Mouse (Mus musculus) small intestine, adult 2 months (tissue): ENCODE data around the gene Echdc2. TPM values are rescaled to one million over a fixed set of nuclear protein-coding genes. Genes with fewer than 3 reads are reported as not detected.

Source experiments
- H3K27ac ChIP-seq: fragments of 200-500 bp; 2 replicates; pipeline ENCODE4 v1.5.1; 2012; ENCODE audit warnings: low read depth, low read length, control low read depth, inconsistent platforms; ENCODE audit not compliant: insufficient read depth
- H3K27me3 ChIP-seq: fragments of 200-500 bp; 2 replicates; pipeline ENCODE4 v1.6.1; 2012; ENCODE audit warnings: mild to moderate bottlenecking, moderate library complexity, low read length, inconsistent platforms; ENCODE audit not compliant: control insufficient read depth, insufficient read depth
- H3K36me3 ChIP-seq: fragments of 200-500 bp; 2 replicates; pipeline ENCODE4 v1.6.1; 2012; ENCODE audit warnings: mild to moderate bottlenecking, low read length, control low read depth, inconsistent platforms; ENCODE audit not compliant: control insufficient read depth, insufficient read depth
- H3K4me1 ChIP-seq: fragments of 200-500 bp; 2 replicates; pipeline ENCODE4 v1.6.1; 2012; ENCODE audit warnings: low read length, inconsistent platforms, mixed read lengths; ENCODE audit not compliant: control insufficient read depth, insufficient read depth, insufficient read length
- H3K4me3 ChIP-seq: fragments of 200-500 bp; 2 replicates; pipeline ENCODE4 v1.5.1; 2012; ENCODE audit warnings: low read depth, mild to moderate bottlenecking, control low read depth, inconsistent platforms, low read length, moderate library complexity
- CTCF ChIP-seq: fragments of 200-500 bp; IDR thresholded peaks from 2 replicates; pipeline ENCODE4 v1.5.1; 2012; ENCODE audit warnings: low read depth, mild to moderate bottlenecking, control low read depth, inconsistent platforms, low read length, moderate library complexity, mixed read lengths; ENCODE audit not compliant: insufficient replicate concordance, insufficient read length; ENCODE audit errors: extremely low read depth
- POLR2A ChIP-seq: fragments of 200-500 bp; IDR thresholded peaks from 2 replicates; pipeline ENCODE4 v1.6.1; 2012; ENCODE audit warnings: low read depth, mild to moderate bottlenecking, control low read depth, inconsistent platforms, low read length, moderate library complexity
- WGBS: fragments of 180-500 bp; shearing (Covaris S2); methylation state at CpG from one replicate; pipeline ENCODE4 v1.1.7; 2018; 5-methylcytosine and 5-hydroxymethylcytosine counted together
- polyA plus RNA-seq: library from polyadenylated mRNA; depleted of rRNA; stranded (reverse); fragments of >200 nt; gene quantifications from 2 replicates; pipeline ENCODE4 v1.2.3, GENCODE M21; 2012; rRNA removed

Echdc2 gene
- polyA plus RNA-seq: 31.2 and 33.5 TPM in 2 replicates

- peak within 1 kb of the TSS; percentile 78 for H3K4me3 ChIP-seq
- under 1% methylated on average over 43 of the region's 43 CpGs for WGBS
- TF ChIP-seq CTCF (no peak), POLR2A (no peak)
- no peak within 1 kb of the TSS for H3K27ac ChIP-seq
- no peaks in the 10 kb centered on the region; the same call in 1 of the 2 replicates for H3K27me3 ChIP-seq
- H3K36me3 ChIP-seq: no peaks in the 10 kb centered on the region; the same call in 1 of the 2 replicates
- no peaks in the 10 kb centered on the region; the same call in 1 of the 2 replicates for H3K4me1 ChIP-seq
These were observed at the start of gene Echdc2 for GRCm38 (mm10) chr4:108165152-108165895. Gene Echdc2, plus strand, starts transcription at chr4:108165437.

DNA sequence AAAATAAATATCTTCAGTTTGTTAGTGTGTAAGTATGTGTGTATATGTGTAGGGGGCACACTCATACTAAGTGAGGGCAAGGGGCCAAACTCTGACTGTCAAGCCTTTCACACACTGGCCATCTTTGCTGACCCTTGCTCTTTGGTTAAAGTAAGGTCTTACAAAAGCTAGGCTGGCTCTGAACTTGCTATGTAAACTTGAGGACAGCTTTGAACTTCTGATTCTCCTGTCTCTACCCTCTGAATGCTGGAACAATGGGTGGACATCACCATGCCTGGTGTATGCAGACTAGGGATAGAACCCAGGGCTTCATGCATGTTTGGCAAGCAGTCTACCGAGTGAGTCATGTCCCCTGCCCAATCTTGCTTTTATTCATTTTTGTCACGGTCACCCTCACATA lies 48.8 kb upstream of the Echdc2 start:
- TF ChIP-seq POLR2A: no peak
- no peak for TF ChIP-seq CTCF
- Histone ChIP-seq H3K36me3 (peaks cover 7% of the 10 kb centered on the region), H3K4me1 (0 out of 2 replicates have a peak, but pooled peaks cover 3% of the 10 kb centered on the region), H3K4me3 (no peak overlapping the region), H3K27ac (no peak overlapping the region), H3K27me3 (no peaks in the 10 kb centered on the region)
- 84% methylated on average over 2 of the region's 2 CpGs for WGBS

- 0 out of 2 replicates have a peak, but pooled peaks cover 3% of the 10 kb centered on the region for H3K4me1 ChIP-seq
- peaks cover 2% of the 10 kb centered on the region; the same call in 1 of the 2 replicates for H3K36me3 ChIP-seq
- WGBS: 87% methylated on average over 8 of the region's 8 CpGs
- no peaks in the 10 kb centered on the region for H3K27me3 ChIP-seq
- no peak for TF ChIP-seq POLR2A
- TF ChIP-seq CTCF: no peak
- H3K27ac ChIP-seq: no peak overlapping the region
- no peak overlapping the region for H3K4me3 ChIP-seq
These were observed 47.7 kb upstream of the Echdc2 start for GRCm38 (mm10) chr4:108117488-108117887.

DNA sequence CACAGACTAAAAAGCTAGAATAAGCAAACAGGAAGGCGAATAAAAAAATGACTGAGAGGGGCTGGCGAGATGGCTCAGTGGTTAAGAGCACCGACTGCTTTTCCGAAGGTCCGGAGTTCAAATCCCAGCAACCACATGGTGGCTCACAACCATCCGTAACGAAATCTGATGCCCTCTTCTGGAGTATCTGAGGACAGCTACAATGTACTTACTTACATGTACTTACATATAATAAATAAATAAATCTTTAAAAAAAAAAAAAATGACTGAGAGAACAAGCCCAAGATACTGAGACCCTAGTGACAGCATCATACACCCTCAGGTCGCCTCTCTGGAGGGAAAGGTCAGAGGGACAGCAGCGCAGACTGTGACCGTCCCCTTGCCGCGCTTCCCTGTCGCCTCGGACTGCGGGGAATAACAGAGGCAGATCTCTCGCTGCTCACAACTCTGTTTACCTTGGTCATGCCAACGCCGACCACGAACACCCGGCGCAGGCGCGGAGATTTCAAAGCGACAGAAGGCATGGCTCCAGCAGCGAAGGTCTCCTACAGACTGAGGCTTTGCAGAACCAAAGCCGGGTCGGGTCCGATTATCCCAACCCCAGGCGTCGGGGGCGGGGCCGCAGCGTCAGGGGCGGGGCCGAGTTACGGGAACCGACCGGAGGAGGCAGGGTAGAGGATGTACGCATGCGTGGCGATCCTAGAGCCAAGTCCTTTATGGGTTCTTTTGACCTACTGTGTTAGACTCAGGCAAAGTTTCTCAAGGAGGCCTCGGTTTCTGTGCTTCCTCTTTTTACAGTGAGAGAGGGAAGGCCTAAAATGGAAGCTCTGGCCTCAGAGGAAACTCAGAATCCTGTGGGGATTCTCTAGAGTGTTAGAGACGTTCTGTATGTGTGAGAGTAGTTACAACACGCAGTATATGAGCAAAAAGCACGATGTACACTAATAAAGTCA lies 47.0 kb upstream of the Echdc2 start:
- Histone ChIP-seq H3K4me3 (peak overlapping the region; percentile 99), H3K36me3 (no peaks in the 10 kb centered on the region), H3K4me1 (0 out of 2 replicates have a peak, but pooled peaks cover 3% of the 10 kb centered on the region), H3K27ac (peak overlapping the region; percentile 81), H3K27me3 (no peaks in the 10 kb centered on the region)
- 10% methylated on average over 45 of the region's 45 CpGs for WGBS
- peak; percentile 86; the same call in 1 of the 2 replicates for TF ChIP-seq POLR2A
- TF ChIP-seq CTCF: peak; percentile 7; the same call in 1 of the 2 replicates

DNA sequence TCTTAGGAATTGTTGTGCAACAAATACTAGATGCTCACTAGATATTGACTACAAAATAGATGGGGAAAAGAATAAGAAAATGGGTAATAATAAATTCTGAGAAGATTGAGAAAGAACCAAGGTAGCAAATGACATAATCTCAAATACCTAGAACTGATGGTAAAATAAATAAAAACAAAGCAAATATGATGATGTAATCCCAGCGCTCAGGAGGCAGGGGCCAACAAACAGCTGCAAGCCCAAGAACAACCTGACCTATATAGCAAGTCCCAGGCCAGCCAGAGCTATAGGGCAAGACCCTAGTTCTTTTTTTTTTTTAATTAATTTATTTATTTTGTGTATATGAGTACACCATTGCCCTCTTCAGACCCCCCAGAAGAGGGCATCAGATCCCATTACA lies 41.1 kb upstream of the Echdc2 start:
- no peaks in the 10 kb centered on the region for H3K27me3 ChIP-seq
- H3K36me3 ChIP-seq: no peaks in the 10 kb centered on the region
- WGBS: 64% methylated on average over 1 of the region's 1 CpGs
- no peaks in the 10 kb centered on the region for H3K4me1 ChIP-seq
- H3K4me3 ChIP-seq: no peak overlapping the region
- TF ChIP-seq POLR2A: no peak
- TF ChIP-seq CTCF: no peak
- no peak overlapping the region for H3K27ac ChIP-seq

- Histone ChIP-seq H3K4me1 (no peaks in the 10 kb centered on the region), H3K27me3 (no peaks in the 10 kb centered on the region), H3K4me3 (no peak overlapping the region), H3K27ac (no peak overlapping the region), H3K36me3 (no peaks in the 10 kb centered on the region)
- TF ChIP-seq CTCF: no peak
- no peak for TF ChIP-seq POLR2A
- 59% methylated on average over 4 of the region's 4 CpGs for WGBS
These were observed 39.0 kb upstream of the Echdc2 start for GRCm38 (mm10) chr4:108126260-108126659.
